Mouse (Mus musculus) neural tube, embryonic 13.5 days (tissue): ENCODE measurements around the gene Ing5. TPM values are rescaled to one million over a fixed set of nuclear protein-coding genes. Genes with fewer than 3 reads are reported as not detected.
"Not testable (repeated sequence)": the region's sequence is repeated elsewhere in the genome, so short reads cannot be mapped to it uniquely, and the experiment has no call there.

ENCODE experiments used
- ATAC-seq: fragments of 200-750 bp; cut with Nextera tagmentation; 2 replicates; pipeline ENCODE4 v1.8.0; 2017; ENCODE audit warnings: low read depth, mild to moderate bottlenecking, moderate TSS enrichment, moderate library complexity
- H3K27ac ChIP-seq: fragments of 300-500 bp; sonication (generic); replicated peaks from 2 replicates; pipeline ENCODE4 v1.5.1; 2015; ENCODE audit warnings: moderate library complexity, mild to moderate bottlenecking, inconsistent platforms
- H3K27me3 ChIP-seq: fragments of 300-500 bp; sonication (generic); 2 replicates; pipeline ENCODE4 v1.6.1; 2015; ENCODE audit warnings: mild to moderate bottlenecking, inconsistent platforms
- H3K36me3 ChIP-seq: fragments of 300-500 bp; sonication (generic); 2 replicates; pipeline ENCODE4 v1.6.1; 2015; ENCODE audit warnings: mild to moderate bottlenecking, inconsistent platforms
- H3K4me1 ChIP-seq: fragments of 300-500 bp; sonication (generic); replicated peaks from 2 replicates; pipeline ENCODE4 v1.6.1; 2015; ENCODE audit warnings: inconsistent platforms
- H3K4me2 ChIP-seq: fragments of 300-500 bp; sonication (generic); 2 replicates; pipeline ENCODE4 v1.6.1; 2015; ENCODE audit warnings: inconsistent platforms, mild to moderate bottlenecking, moderate library complexity
- H3K4me3 ChIP-seq: fragments of 300-500 bp; sonication (generic); 2 replicates; pipeline ENCODE4 v1.5.1; 2015; ENCODE audit warnings: mild to moderate bottlenecking, inconsistent platforms
- H3K9ac ChIP-seq: fragments of 300-500 bp; sonication (generic); 2 replicates; pipeline ENCODE4 v1.6.1; 2015; ENCODE audit warnings: moderate library complexity, mild to moderate bottlenecking, inconsistent platforms
- H3K9me3 ChIP-seq: fragments of 300-500 bp; sonication (generic); 2 replicates; pipeline ENCODE4 v1.6.1; 2016; ENCODE audit warnings: inconsistent platforms
- WGBS: fragments of 180-500 bp; shearing (Covaris S2); methylation state at CpG from one replicate; pipeline ENCODE4 v1.1.7; 2015; 5-methylcytosine and 5-hydroxymethylcytosine counted together
- polyA plus RNA-seq: library from polyadenylated mRNA; unstranded; fragments of >200 nt; fragmentation: Nextera tagmentation; extraction: Ambion mirVana; gene quantifications from 2 replicates; pipeline ENCODE4 v1.2.1, GENCODE M21; 2015

Ing5 gene
- 9.0 and 9.7 TPM in 2 replicates for polyA plus RNA-seq

DNA sequence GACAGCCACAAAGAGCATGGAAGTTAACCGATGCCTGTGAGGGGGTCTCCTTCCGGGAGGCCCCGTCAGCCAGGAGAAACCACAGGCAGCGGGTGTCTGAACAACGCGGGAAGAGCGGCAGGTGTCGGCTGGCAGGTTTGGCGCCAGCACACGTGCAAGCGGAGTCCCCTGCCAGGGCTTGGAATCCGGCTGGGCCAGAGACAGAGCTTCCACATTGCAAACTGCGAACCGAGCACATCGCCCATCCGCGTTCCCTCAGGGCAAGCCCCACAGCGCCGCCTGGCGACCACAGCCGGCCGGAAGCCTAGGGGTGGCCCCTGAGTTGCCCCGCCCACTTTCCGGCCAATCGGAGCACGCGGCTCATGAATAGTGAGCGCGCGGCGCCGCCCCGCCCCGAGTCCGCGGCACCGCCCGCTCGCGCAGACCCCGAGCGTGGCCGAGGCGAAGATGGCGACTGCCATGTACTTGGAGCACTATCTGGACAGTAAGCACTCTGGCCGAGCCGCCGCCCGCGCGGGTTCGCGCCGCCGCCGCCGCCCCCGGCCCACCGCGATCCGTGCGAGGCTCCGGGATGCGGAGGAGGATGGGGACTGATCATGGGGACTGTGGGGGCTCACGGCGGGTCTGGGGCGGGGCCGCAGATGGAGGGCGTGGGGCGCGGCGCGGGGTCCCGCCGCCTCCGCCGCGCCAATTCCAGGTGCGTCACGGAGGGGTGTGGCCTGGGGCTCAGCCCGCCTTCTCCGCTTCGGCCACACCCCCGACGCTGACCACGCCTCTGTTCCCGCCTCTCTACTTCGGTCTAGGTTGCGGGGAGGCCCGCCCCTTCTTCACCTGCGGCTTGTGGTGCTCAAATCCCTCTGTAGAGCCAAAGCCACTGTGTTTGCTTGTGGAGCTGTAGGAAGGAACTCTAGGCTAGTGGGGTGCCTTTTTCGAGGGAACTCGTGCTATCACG is at the start of gene Ing5:
Ing5 (plus strand) TSS at position 410 of the 952 bp plus-strand sequence.
- Histone ChIP-seq H3K4me1 (peaks cover 35% of the 10 kb centered on the region), H3K9ac (peak within 1 kb of the TSS; percentile 85), H3K27ac (peak within 1 kb of the TSS; percentile 98), H3K36me3 (peaks cover 38% of the 10 kb centered on the region), H3K27me3 (no peaks in the 10 kb centered on the region), H3K4me3 (peak within 1 kb of the TSS; percentile 77), H3K4me2 (peak within 1 kb of the TSS; percentile 84), H3K9me3 (no peaks in the 10 kb centered on the region)
- ATAC-seq, result peak; percentile 93
- WGBS, result under 1% methylated on average over 84 of the region's 94 CpGs

DNA sequence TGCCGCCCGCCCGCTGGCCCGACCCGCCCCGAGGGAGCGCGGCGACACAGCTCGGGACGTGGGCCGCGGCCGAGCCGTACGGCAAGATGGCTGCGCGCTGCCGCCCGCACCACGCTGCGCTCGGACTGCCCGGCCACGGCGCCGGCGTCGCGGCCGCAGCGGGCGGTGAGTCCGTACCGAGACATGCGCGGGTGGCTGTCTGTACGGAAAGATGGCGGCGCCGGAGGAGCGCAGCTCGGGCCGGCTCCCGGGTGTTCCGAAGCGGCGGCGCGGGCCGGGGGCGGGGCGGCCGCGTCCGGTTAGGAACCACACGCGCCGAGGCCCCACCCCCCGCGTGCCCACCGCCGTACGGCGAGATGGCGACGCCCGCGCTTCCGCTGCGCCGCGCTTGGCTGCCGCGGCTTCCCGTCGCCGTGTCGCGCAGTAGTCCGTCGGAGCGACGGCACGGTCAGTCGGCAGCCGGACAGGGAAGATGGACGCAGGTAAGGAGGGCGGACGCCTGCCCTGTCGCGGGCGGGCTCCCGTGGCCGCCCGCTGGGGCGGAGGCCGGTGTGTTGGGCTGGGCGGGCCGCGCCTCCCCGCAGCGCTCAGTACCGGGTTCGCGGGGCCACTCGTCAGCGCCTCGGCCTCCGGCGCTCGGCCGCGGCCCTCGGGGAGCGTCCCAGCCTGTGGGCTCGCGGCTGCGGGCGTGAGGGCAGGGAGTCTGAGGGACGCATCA is 49.0 kb upstream of the Ing5 start, which contains the start of gene Thap4:
Thap4 (minus strand) TSS at position 292 of the 718 bp plus-strand sequence.
- Histone ChIP-seq H3K4me1 (peaks cover 48% of the 10 kb centered on the region), H3K9me3 (no peaks in the 10 kb centered on the region), H3K27me3 (no peaks in the 10 kb centered on the region), H3K9ac (peak within 1 kb of the TSS; percentile 90), H3K27ac (peak within 1 kb of the TSS; percentile 92), H3K4me3 (peak within 1 kb of the TSS; percentile 98), H3K4me2 (peak within 1 kb of the TSS; percentile 88), H3K36me3 (peaks cover 11% of the 10 kb centered on the region)
- ATAC-seq, result peak; percentile 92
- WGBS, result under 1% methylated on average over 111 of the region's 121 CpGs

GRCm38 (mm10) chr1:93755291-93755610 is 48.5 kb upstream of the Ing5 start:
- H3K9ac ChIP-seq, result peak overlapping the region; percentile 90
- WGBS, result under 1% methylated on average over 13 of the region's 13 CpGs
- peaks cover 48% of the 10 kb centered on the region for H3K4me1 ChIP-seq
- H3K4me3 ChIP-seq, result peak overlapping the region; percentile 98
- no peak for ATAC-seq
- peak overlapping the region; percentile 92 for H3K27ac ChIP-seq
- H3K4me2 ChIP-seq, result peak overlapping the region; percentile 70
- H3K36me3 ChIP-seq, result peaks cover 6% of the 10 kb centered on the region
- no peaks in the 10 kb centered on the region for H3K9me3 ChIP-seq
- H3K27me3 ChIP-seq, result no peaks in the 10 kb centered on the region

- Histone ChIP-seq H3K36me3 (peaks cover 2% of the 10 kb centered on the region), H3K9ac (peak overlapping the region; percentile 90), H3K4me1 (peaks cover 48% of the 10 kb centered on the region), H3K4me3 (peak overlapping the region; percentile 98), H3K27me3 (no peaks in the 10 kb centered on the region), H3K9me3 (no peaks in the 10 kb centered on the region), H3K4me2 (peak overlapping the region; percentile 70), H3K27ac (0 out of 2 replicates have a peak overlapping the region, but pooled peaks have one; percentile 92)
- no peak for ATAC-seq
- 29% methylated on average over 7 of the region's 7 CpGs for WGBS
Observed at GRCm38 (mm10) chr1:93755618-93756017, 48.1 kb upstream of the Ing5 start.

- H3K27me3 ChIP-seq, result no peaks in the 10 kb centered on the region
- no peak for ATAC-seq
- peaks cover 48% of the 10 kb centered on the region for H3K4me1 ChIP-seq
- no peaks in the 10 kb centered on the region for H3K36me3 ChIP-seq
- peak overlapping the region; percentile 70 for H3K4me2 ChIP-seq
- H3K4me3 ChIP-seq, result peak overlapping the region; percentile 98; the same call in 1 of the 2 replicates
- no peak overlapping the region for H3K9ac ChIP-seq
- H3K9me3 ChIP-seq, result no peaks in the 10 kb centered on the region
- H3K27ac ChIP-seq, result no peak overlapping the region
Observed at GRCm38 (mm10) chr1:93756154-93756553, 47.6 kb upstream of the Ing5 start.

- WGBS, result 97% methylated on average over 1 of the region's 1 CpGs
- Histone ChIP-seq H3K4me2 (no peak overlapping the region), H3K27ac (no peak overlapping the region), H3K36me3 (no peaks in the 10 kb centered on the region), H3K9ac (no peak overlapping the region), H3K27me3 (no peaks in the 10 kb centered on the region), H3K4me3 (no peak overlapping the region), H3K9me3 (no peaks in the 10 kb centered on the region), H3K4me1 (peaks cover 33% of the 10 kb centered on the region)
- no peak for ATAC-seq
Observed at GRCm38 (mm10) chr1:93760076-93760475, 43.7 kb upstream of the Ing5 start.

- not testable (repeated sequence) for H3K4me3 ChIP-seq, H3K27me3 ChIP-seq, H3K4me2 ChIP-seq, ATAC-seq, H3K9me3 ChIP-seq, H3K27ac ChIP-seq, H3K4me1 ChIP-seq, H3K36me3 ChIP-seq, H3K9ac ChIP-seq
- 85% methylated on average over 3 of the region's 3 CpGs for WGBS
Observed at GRCm38 (mm10) chr1:93763531-93763930, 40.2 kb upstream of the Ing5 start.

GRCm38 (mm10) chr1:93764871-93765591 is 38.7 kb upstream of the Ing5 start:
- no peak overlapping the region for H3K9ac ChIP-seq
- no peak overlapping the region for H3K4me3 ChIP-seq
- no peak overlapping the region for H3K27ac ChIP-seq
- H3K4me2 ChIP-seq, result no peak overlapping the region
- H3K9me3 ChIP-seq, result no peaks in the 10 kb centered on the region
- H3K4me1 ChIP-seq, result no peaks in the 10 kb centered on the region
- WGBS, result 94% methylated on average over 9 of the region's 9 CpGs
- ATAC-seq, result no peak
- peaks cover 20% of the 10 kb centered on the region for H3K36me3 ChIP-seq
- H3K27me3 ChIP-seq, result no peaks in the 10 kb centered on the region

GRCm38 (mm10) chr1:93767600-93767999 is 36.2 kb upstream of the Ing5 start:
- Histone ChIP-seq H3K9ac (no peak overlapping the region), H3K4me1 (no peaks in the 10 kb centered on the region), H3K4me2 (no peak overlapping the region), H3K4me3 (no peak overlapping the region), H3K36me3 (peaks cover 29% of the 10 kb centered on the region), H3K27ac (no peak overlapping the region), H3K27me3 (no peaks in the 10 kb centered on the region), H3K9me3 (no peaks in the 10 kb centered on the region)
- WGBS, result 91% methylated on average over 6 of the region's 6 CpGs
- ATAC-seq, result no peak

GRCm38 (mm10) chr1:93769901-93770300 is 33.9 kb upstream of the Ing5 start:
- H3K4me3 ChIP-seq, result no peak overlapping the region
- no peak overlapping the region for H3K27ac ChIP-seq
- no peaks in the 10 kb centered on the region for H3K4me1 ChIP-seq
- no peaks in the 10 kb centered on the region for H3K9me3 ChIP-seq
- no peaks in the 10 kb centered on the region for H3K27me3 ChIP-seq
- no peak for ATAC-seq
- no peak overlapping the region for H3K9ac ChIP-seq
- no peak overlapping the region for H3K4me2 ChIP-seq
- H3K36me3 ChIP-seq, result peaks cover 51% of the 10 kb centered on the region
- 95% methylated on average over 3 of the region's 3 CpGs for WGBS

GRCm38 (mm10) chr1:93776686-93777085 is 27.1 kb upstream of the Ing5 start:
- H3K9me3 ChIP-seq, result no peaks in the 10 kb centered on the region
- no peak overlapping the region for H3K4me2 ChIP-seq
- H3K27me3 ChIP-seq, result no peaks in the 10 kb centered on the region
- H3K27ac ChIP-seq, result no peak overlapping the region
- peaks cover 82% of the 10 kb centered on the region for H3K36me3 ChIP-seq
- no peak overlapping the region for H3K9ac ChIP-seq
- H3K4me3 ChIP-seq, result no peak overlapping the region
- no peaks in the 10 kb centered on the region for H3K4me1 ChIP-seq
- WGBS, result 96% methylated on average over 5 of the region's 5 CpGs
- ATAC-seq, result no peak
